Mouse (Mus musculus) Patski (cell line): ENCODE measurements around the gene Elf1. TPM values are rescaled to one million over a fixed set of nuclear protein-coding genes. Genes with fewer than 3 reads are reported as not detected.

ENCODE experiments used
- ATAC-seq: fragments of 100-300 bp; one replicate; pipeline ENCODE4 v1.8.0; 2021
- CTCF ChIA-PET: fragments of 350-600 bp; sonication (Branson Sonifier 250); formaldehyde crosslinking; loops from one replicate; lab custom pipeline; 2022; ENCODE audit warnings: inconsistent platforms; lab: Charles Lee
- POLR2A ChIA-PET: fragments of 350-600 bp; sonication (Branson Sonifier 250); formaldehyde crosslinking; loops from one replicate; lab custom pipeline; 2022; ENCODE audit warnings: antibody characterized with exemption, inconsistent platforms; lab: Charles Lee
- DNase-seq: peaks from one replicate; pipeline ENCODE4 v3.0.0-alpha.2; 2011; ENCODE audit warnings: low read depth, low spot score
- H3K27me3 ChIP-seq: fragments of 371-371 bp; one replicate; pipeline ENCODE4 v1.5.1; 2021
- CTCF ChIP-seq: fragments of 100-300 bp; IDR thresholded peaks from one replicate; pipeline ENCODE4 v1.5.1; 2021
- in situ Hi-C: fragments of 300-500 bp; cut with MboI; formaldehyde crosslinking; loops from 3 replicates; pipeline ENCODE4 v1.11.1; 2018; ENCODE audit warnings: low pct_unique_long_range_greater_than_20kb, mixed read lengths
- polyA plus RNA-seq: library from polyadenylated mRNA; unstranded; gene quantifications from one replicate; pipeline ENCODE4 v1.2.3, GENCODE M21; 2021

The Elf1 gene
- polyA plus RNA-seq, 1 experiment from 2014 or later = 53.6 TPM

GRCm38 (mm10) chr14:79586499-79587138 lies 105.6 kb downstream of the Elf1 start:
- ChIA-PET CTCF (interaction anchor here (1.3 to 1.7 kb wide), 5 partner anchors 17 to 197 kb away, joined by 3 to 5 read pairs (median 3); no protein-coding TSS in a partner anchor), POLR2A (interaction anchor here (0.6 to 1.2 kb wide), 5 partner anchors 9 to 210 kb away, joined by 3 to 7 read pairs (median 3); no protein-coding TSS in a partner anchor)
- in situ Hi-C loops = loop anchor here (10.0 kb wide), 1 partner anchor 192 kb away; the partner anchor contains the start of genes Mtrf1 and Naa16
- no peak for DNase-seq
- no peaks in the 10 kb centered on the region for H3K27me3 ChIP-seq
- no peak for TF ChIP-seq CTCF
- peak; percentile 11 for ATAC-seq

GRCm38 (mm10) chr14:79587139-79587851 lies 106.3 kb downstream of the Elf1 start, which contains the start of gene Sugt1:
TSS of gene Sugt1 (plus strand) at chr14:79587691.
- CTCF ChIA-PET = interaction anchor here (1.0 to 1.7 kb wide), 8 partner anchors 13 to 198 kb away, joined by 3 to 5 read pairs (median 3); partner anchors contain the start of gene Elf1
- POLR2A ChIA-PET = interaction anchor here (0.6 to 1.2 kb wide), 6 partner anchors 9 to 211 kb away, joined by 3 to 7 read pairs (median 3); no protein-coding TSS in a partner anchor

GRCm38 (mm10) chr14:79587852-79588229 lies 106.8 kb downstream of the Elf1 start:
- in situ Hi-C loops = loop anchor here (10.0 kb wide), 1 partner anchor 193 kb away; the partner anchor contains the start of genes Mtrf1 and Naa16
- ATAC-seq = peak; percentile 16
- H3K27me3 ChIP-seq = no peaks in the 10 kb centered on the region
- ChIA-PET CTCF (interaction anchor here (1.0 to 1.7 kb wide), 8 partner anchors 12 to 198 kb away, joined by 3 to 5 read pairs (median 3); partner anchors contain the start of gene Elf1), POLR2A (interaction anchor here (0.6 to 1.2 kb wide), 4 partner anchors 10 to 129 kb away, joined by 3 to 4 read pairs (median 4); no protein-coding TSS in a partner anchor)
- no peak for DNase-seq
- TF ChIP-seq CTCF = no peak

More at GRCm38 (mm10) chr14:79587139-79587851, 106.3 kb downstream of the Elf1 start, which contains the start of gene Sugt1:
- no peak for TF ChIP-seq CTCF
- peak; percentile 97 for ATAC-seq
- in situ Hi-C loops = loop anchor here (10.0 kb wide), 1 partner anchor 192 kb away; the partner anchor contains the start of genes Mtrf1 and Naa16
- no peaks in the 10 kb centered on the region for H3K27me3 ChIP-seq
- peak; percentile 81 for DNase-seq

- ATAC-seq (no peak), DNase-seq (no peak)
- CTCF ChIA-PET = interaction anchor here (1.0 to 1.7 kb wide), 4 partner anchors 12 to 108 kb away, joined by 3 to 5 read pairs (median 4); partner anchors contain the start of gene Elf1
- no peaks in the 10 kb centered on the region for H3K27me3 ChIP-seq
- TF ChIP-seq CTCF = no peak
- in situ Hi-C loops = loop anchor here (10.0 kb wide), 1 partner anchor 194 kb away; the partner anchor contains the start of genes Mtrf1 and Naa16
- POLR2A ChIA-PET = interaction anchor here (0.5 to 1.0 kb wide), 3 partner anchors 22 to 112 kb away, joined by 3 to 4 read pairs (median 4); no protein-coding TSS in a partner anchor
These were observed 107.5 kb downstream of the Elf1 start for GRCm38 (mm10) chr14:79588534-79588951.

GRCm38 (mm10) chr14:79589401-79589800 lies 108.4 kb downstream of the Elf1 start:
- in situ Hi-C loops = loop anchor here (10.0 kb wide), 1 partner anchor 195 kb away; the partner anchor contains the start of genes Mtrf1 and Naa16
- ChIA-PET POLR2A (no interaction called here), CTCF (interaction anchor here (1.2 kb wide), 1 partner anchor 16 kb away, joined by 3 read pairs; no protein-coding TSS in a partner anchor)
- H3K27me3 ChIP-seq = no peaks in the 10 kb centered on the region
- no peak for DNase-seq
- TF ChIP-seq CTCF = no peak
- ATAC-seq = no peak

- H3K27me3 ChIP-seq = no peaks in the 10 kb centered on the region
- POLR2A ChIA-PET = no interaction called here
These were observed 109.9 kb downstream of the Elf1 start for GRCm38 (mm10) chr14:79590916-79591315.

GRCm38 (mm10) chr14:79591611-79592010 lies 110.6 kb downstream of the Elf1 start:
- no peaks in the 10 kb centered on the region for H3K27me3 ChIP-seq
- in situ Hi-C loops = no loop called here
- POLR2A ChIA-PET = no interaction called here
- ATAC-seq (no peak), DNase-seq (no peak)
- no peak for TF ChIP-seq CTCF
- CTCF ChIA-PET = no interaction called here

More at GRCm38 (mm10) chr14:79590916-79591315, 109.9 kb downstream of the Elf1 start:
- DNase-seq = no peak
- CTCF ChIA-PET = interaction anchor here (1.2 kb wide), 1 partner anchor 15 kb away, joined by 3 read pairs; no protein-coding TSS in a partner anchor
- in situ Hi-C loops = no loop called here
- ATAC-seq = no peak
- no peak for TF ChIP-seq CTCF

GRCm38 (mm10) chr14:79594069-79594468 lies 113.1 kb downstream of the Elf1 start:
- CTCF ChIA-PET = no interaction called here
- POLR2A ChIA-PET = interaction anchor here (0.7 kb wide), 1 partner anchor 12 kb away, joined by 3 read pairs; no protein-coding TSS in a partner anchor
- no peak for TF ChIP-seq CTCF
- no peak for DNase-seq
- in situ Hi-C loops = no loop called here
- ATAC-seq = no peak
- H3K27me3 ChIP-seq = no peaks in the 10 kb centered on the region

- H3K27me3 ChIP-seq = no peaks in the 10 kb centered on the region
- DNase-seq (no peak), ATAC-seq (no peak)
- TF ChIP-seq CTCF = no peak
- CTCF ChIA-PET = no interaction called here
- POLR2A ChIA-PET = no interaction called here
- in situ Hi-C loops = no loop called here
These were observed 115.6 kb downstream of the Elf1 start for GRCm38 (mm10) chr14:79596602-79597001.

GRCm38 (mm10) chr14:79605881-79606280 lies 124.9 kb downstream of the Elf1 start:
- no peak for ATAC-seq

More at GRCm38 (mm10) chr14:79605881-79606280, 124.9 kb downstream of the Elf1 start:
- in situ Hi-C loops = no loop called here
- ChIA-PET POLR2A (interaction anchor here (0.6 kb wide), 1 partner anchor 12 kb away, joined by 3 read pairs; no protein-coding TSS in a partner anchor), CTCF (interaction anchor here (1.2 kb wide), 1 partner anchor 16 kb away, joined by 3 read pairs; no protein-coding TSS in a partner anchor)
- TF ChIP-seq CTCF = no peak
- no peak for DNase-seq
- no peaks in the 10 kb centered on the region for H3K27me3 ChIP-seq
